Mouse (Mus musculus) CH12.LX (cell line): ENCODE measurements around the gene Lima1. TPM values are rescaled to one million over a fixed set of nuclear protein-coding genes. Genes with fewer than 3 reads are reported as not detected.

Source experiments
- DNase-seq: peaks from one replicate; pipeline ENCODE4 v3.0.0-alpha.2; 2013; ENCODE audit errors: extremely low read depth
- H3K27ac ChIP-seq: 2 replicates; pipeline ENCODE4 v1.5.1; 2012; ENCODE audit warnings: low read depth, mild to moderate bottlenecking, control low read depth, moderate library complexity; ENCODE audit not compliant: insufficient read depth
- H3K27me3 ChIP-seq: replicated peaks from 2 replicates; pipeline ENCODE3; 2012; ENCODE audit warnings: inconsistent platforms
- H3K36me3 ChIP-seq, 2 experiments: replicated peaks in 1 of 2; 2 replicates each; pipeline versions ENCODE3 to v1.6.1; 2012; ENCODE audit warnings: inconsistent platforms in 1 of 2, low read length in 1 of 2, mild to moderate bottlenecking in 1 of 2, mixed read lengths in 1 of 2, moderate library complexity in 1 of 2; ENCODE audit not compliant: control insufficient read depth in 1 of 2, insufficient read depth in 1 of 2
- H3K4me1 ChIP-seq, 2 experiments: 2 replicates each; pipeline ENCODE4 v1.6.1; 2012; ENCODE audit warnings: inconsistent platforms in 1 of 2, moderate library complexity in 1 of 2; ENCODE audit not compliant: insufficient read depth in 2 of 2, control insufficient read depth in 1 of 2
- H3K4me2 ChIP-seq: 2 replicates; pipeline ENCODE4 v1.6.1; 2012; ENCODE audit warnings: low read depth, mild to moderate bottlenecking, control low read depth; ENCODE audit not compliant: poor library complexity, insufficient read depth, severe bottlenecking
- H3K4me3 ChIP-seq, 3 experiments: fragments of 150-350 bp in 1 of 3; sonication (generic) in 1 of 3; replicated peaks in 1 of 3; 2 replicates each; pipeline versions ENCODE3 to v1.5.1; 2011 to 2012; ENCODE audit warnings: low read depth in 2 of 3, low read length in 2 of 3, mild to moderate bottlenecking in 2 of 3, moderate library complexity in 2 of 3, control low read depth in 1 of 3, improper control_type of control experiment in 1 of 3, inconsistent platforms in 1 of 3, mixed read lengths in 1 of 3; ENCODE audit not compliant: poor library complexity in 1 of 3
- H3K79me2 ChIP-seq: replicated peaks from 2 replicates; pipeline ENCODE4 v1.6.1; 2012; ENCODE audit warnings: mild to moderate bottlenecking, moderate library complexity; ENCODE audit not compliant: control insufficient read depth, poor library complexity, insufficient read depth, severe bottlenecking; ENCODE audit errors: extremely low read depth
- H3K9ac ChIP-seq: 2 replicates; pipeline ENCODE4 v1.6.1; 2012; ENCODE audit warnings: low read depth, mild to moderate bottlenecking, control low read depth, moderate library complexity; ENCODE audit not compliant: insufficient read depth
- H3K9me3 ChIP-seq: replicated peaks from 2 replicates; pipeline ENCODE3; 2012; ENCODE audit warnings: low read length, inconsistent platforms, mixed read lengths
- BHLHE40 ChIP-seq: IDR thresholded peaks from 2 replicates; pipeline ENCODE4 v1.6.1; 2011; ENCODE audit warnings: mild to moderate bottlenecking, low read depth, low read length, improper control_type of control experiment
- CHD1 ChIP-seq: IDR thresholded peaks from 2 replicates; pipeline ENCODE4 v1.6.1; 2012; ENCODE audit warnings: low read depth, low read length, improper control_type of control experiment, inconsistent platforms
- CHD2 ChIP-seq: IDR thresholded peaks from 2 replicates; pipeline ENCODE4 v1.6.1; 2011; ENCODE audit warnings: low read length, improper control_type of control experiment
- CTCF ChIP-seq, 2 experiments: IDR thresholded peaks in 1 of 2; conservative IDR thresholded peaks in 1 of 2; 2 replicates each; pipeline ENCODE4 v1.5.1; 2011 to 2012; ENCODE audit warnings: low read depth in 2 of 2, low read length in 2 of 2, improper control_type of control experiment in 1 of 2, inconsistent platforms in 1 of 2, mild to moderate bottlenecking in 1 of 2, moderate library complexity in 1 of 2
- E2F4 ChIP-seq: IDR thresholded peaks from 2 replicates; pipeline ENCODE4 v1.6.1; 2011; ENCODE audit warnings: low read depth, low read length, improper control_type of control experiment; ENCODE audit not compliant: insufficient replicate concordance
- ELF1 ChIP-seq: IDR thresholded peaks from 2 replicates; pipeline ENCODE4 v1.6.1; 2014; ENCODE audit warnings: low read depth, mild to moderate bottlenecking, inconsistent platforms, low read length, improper control_type of control experiment
- EP300 ChIP-seq: IDR thresholded peaks from 2 replicates; pipeline ENCODE4 v1.6.1; 2011; ENCODE audit warnings: low read length, improper control_type of control experiment
- ETS1 ChIP-seq: conservative IDR thresholded peaks from 2 replicates; pipeline ENCODE4 v1.6.1; 2012; ENCODE audit warnings: low read depth, mild to moderate bottlenecking, inconsistent platforms, low read length, improper control_type of control experiment, moderate library complexity
- GABPA ChIP-seq: IDR thresholded peaks from 2 replicates; pipeline ENCODE4 v1.6.1; 2012; ENCODE audit warnings: low read depth, low read length, improper control_type of control experiment, inconsistent platforms; ENCODE audit not compliant: insufficient replicate concordance
- HCFC1 ChIP-seq: IDR thresholded peaks from 2 replicates; pipeline ENCODE4 v1.6.1; 2012; ENCODE audit warnings: low read depth, mild to moderate bottlenecking, inconsistent platforms, low read length, improper control_type of control experiment
- IRF4 ChIP-seq: IDR thresholded peaks from 2 replicates; pipeline ENCODE4 v1.6.1; 2014; ENCODE audit warnings: low read depth, mild to moderate bottlenecking, inconsistent platforms, low read length, improper control_type of control experiment
- JUN ChIP-seq: IDR thresholded peaks from 2 replicates; pipeline ENCODE4 v1.6.1; 2011; ENCODE audit warnings: low read depth, mild to moderate bottlenecking, low read length, improper control_type of control experiment, moderate library complexity; ENCODE audit not compliant: insufficient read depth
- JUND ChIP-seq: conservative IDR thresholded peaks from 2 replicates; pipeline ENCODE4 v1.6.1; 2011; ENCODE audit warnings: low read depth, low read length, improper control_type of control experiment
- KAT2A ChIP-seq: IDR thresholded peaks from 2 replicates; pipeline ENCODE4 v1.6.1; 2012; ENCODE audit warnings: low read length, improper control_type of control experiment, inconsistent platforms; ENCODE audit not compliant: insufficient replicate concordance
- MAFK ChIP-seq: IDR thresholded peaks from 2 replicates; pipeline ENCODE4 v1.6.1; 2011; ENCODE audit warnings: low read length, improper control_type of control experiment; ENCODE audit not compliant: insufficient replicate concordance
- MAX ChIP-seq: IDR thresholded peaks from 2 replicates; pipeline ENCODE4 v1.6.1; 2011; ENCODE audit warnings: low read length, improper control_type of control experiment
- MAZ ChIP-seq: IDR thresholded peaks from 2 replicates; pipeline ENCODE4 v1.6.1; 2012; ENCODE audit warnings: low read depth, mild to moderate bottlenecking, inconsistent platforms, low read length, improper control_type of control experiment, moderate library complexity
- MEF2A ChIP-seq: IDR thresholded peaks from 2 replicates; pipeline ENCODE4 v1.6.1; 2014; ENCODE audit warnings: low read depth, mild to moderate bottlenecking, inconsistent platforms, low read length, improper control_type of control experiment, borderline replicate concordance
- MXI1 ChIP-seq: IDR thresholded peaks from 2 replicates; pipeline ENCODE4 v1.6.1; 2011; ENCODE audit warnings: mild to moderate bottlenecking, low read depth, low read length, improper control_type of control experiment
- MYC ChIP-seq: IDR thresholded peaks from 2 replicates; pipeline ENCODE4 v1.6.1; 2011; ENCODE audit warnings: low read depth, mild to moderate bottlenecking, improper control_type of control experiment, low read length
- NELFE ChIP-seq: IDR thresholded peaks from 2 replicates; pipeline ENCODE4 v1.6.1; 2011; ENCODE audit warnings: low read depth, low read length, improper control_type of control experiment
- NRF1 ChIP-seq: IDR thresholded peaks from 2 replicates; pipeline ENCODE4 v1.6.1; 2014; ENCODE audit warnings: low read depth, mild to moderate bottlenecking, inconsistent platforms, low read length, improper control_type of control experiment, moderate library complexity
- PAX5 ChIP-seq: IDR thresholded peaks from 2 replicates; pipeline ENCODE4 v1.6.1; 2012; ENCODE audit warnings: low read length, inconsistent platforms, mixed read lengths
- POLR2A ChIP-seq: IDR thresholded peaks from 2 replicates; pipeline ENCODE4 v1.6.1; 2011; ENCODE audit warnings: low read depth, mild to moderate bottlenecking, improper control_type of control experiment, low read length
- POLR2AphosphoS2 ChIP-seq: IDR thresholded peaks from 2 replicates; pipeline ENCODE4 v1.6.1; 2011; ENCODE audit warnings: low read depth, low read length, improper control_type of control experiment
- RAD21 ChIP-seq: IDR thresholded peaks from 2 replicates; pipeline ENCODE4 v1.6.1; 2011; ENCODE audit warnings: low read depth, mild to moderate bottlenecking, low read length, improper control_type of control experiment, moderate library complexity
- RCOR1 ChIP-seq: conservative IDR thresholded peaks from 2 replicates; pipeline ENCODE4 v1.6.1; 2012; ENCODE audit warnings: low read depth, mild to moderate bottlenecking, inconsistent platforms, low read length, improper control_type of control experiment
- SIN3A ChIP-seq: IDR thresholded peaks from 2 replicates; pipeline ENCODE4 v1.6.1; 2012; ENCODE audit warnings: low read length, improper control_type of control experiment, inconsistent platforms
- SMC3 ChIP-seq: IDR thresholded peaks from 2 replicates; pipeline ENCODE4 v1.6.1; 2011; ENCODE audit warnings: low read depth, low read length, improper control_type of control experiment
- TBP ChIP-seq: conservative IDR thresholded peaks from 2 replicates; pipeline ENCODE4 v1.6.1; 2011; ENCODE audit warnings: low read depth, low read length, improper control_type of control experiment
- TCF12 ChIP-seq: IDR thresholded peaks from 2 replicates; pipeline ENCODE4 v1.6.1; 2014; ENCODE audit warnings: low read depth, mild to moderate bottlenecking, inconsistent platforms, low read length, improper control_type of control experiment
- UBTF ChIP-seq: IDR thresholded peaks from 2 replicates; pipeline ENCODE4 v1.6.1; 2012; ENCODE audit warnings: low read depth, mild to moderate bottlenecking, inconsistent platforms, low read length, improper control_type of control experiment, moderate library complexity
- USF1 ChIP-seq: IDR thresholded peaks from 2 replicates; pipeline ENCODE4 v1.6.1; 2014; ENCODE audit warnings: low read depth, mild to moderate bottlenecking, inconsistent platforms, low read length, improper control_type of control experiment
- USF2 ChIP-seq: conservative IDR thresholded peaks from 2 replicates; pipeline ENCODE4 v1.6.1; 2011; ENCODE audit warnings: low read depth, low read length, improper control_type of control experiment
- ZC3H11A ChIP-seq: IDR thresholded peaks from 2 replicates; pipeline ENCODE4 v1.6.1; 2012; ENCODE audit warnings: low read depth, mild to moderate bottlenecking, inconsistent platforms, low read length, improper control_type of control experiment
- ZKSCAN1 ChIP-seq: IDR thresholded peaks from 2 replicates; pipeline ENCODE4 v1.6.1; 2012; ENCODE audit warnings: low read depth, inconsistent platforms, low read length, improper control_type of control experiment, borderline replicate concordance
- ZMIZ1 ChIP-seq: IDR thresholded peaks from 2 replicates; pipeline ENCODE4 v1.6.1; 2012; ENCODE audit warnings: low read depth, mild to moderate bottlenecking, inconsistent platforms, low read length, improper control_type of control experiment
- ZNF384 ChIP-seq: IDR thresholded peaks from 2 replicates; pipeline ENCODE4 v1.6.1; 2012; ENCODE audit warnings: low read depth, low read length, improper control_type of control experiment, inconsistent platforms
- dilution Hi-C: fragments of 300-500 bp; cut with MboI; formaldehyde crosslinking; loops from 2 replicates; pipeline ENCODE4 v1.14.3; 2020; ENCODE audit warnings: low sequenced_read_pairs; ENCODE audit not compliant: extremely low pct_unique_long_range_greater_than_20kb, extremely low pct_ligation_motif_present
- in situ Hi-C: fragments of 300-500 bp; cut with MboI; formaldehyde crosslinking; loops from 3 replicates; pipeline ENCODE4 v1.14.3; 2019; ENCODE audit warnings: low sequenced_read_pairs, low pct_ligation_motif_present, low pct_unique_long_range_greater_than_20kb, mixed read lengths
- polyA plus RNA-seq: library from polyadenylated mRNA; unstranded; fragments of >175 nt; gene quantifications from 2 replicates; pipeline ENCODE4 v1.2.1, GENCODE M21; 2012; ENCODE audit warnings: low read depth; ENCODE audit not compliant: insufficient read length
- total RNA-seq, 2 experiments: library from RNA; depleted of rRNA; stranded (reverse); fragments of 300-350 nt in 1 of 2; fragments of >200 nt in 1 of 2; gene quantifications; 2 replicates each; pipeline ENCODE4 v1.2.3; 2012 to 2014

Gene Lima1
- total RNA-seq (2012; rRNA removed) (16.8 and 18.7 TPM in 2 replicates), total RNA-seq (2014; rRNA removed) (10.0 and 10.3 TPM in 2 replicates), polyA plus RNA-seq (24.4 and 26.9 TPM in 2 replicates)

DNA sequence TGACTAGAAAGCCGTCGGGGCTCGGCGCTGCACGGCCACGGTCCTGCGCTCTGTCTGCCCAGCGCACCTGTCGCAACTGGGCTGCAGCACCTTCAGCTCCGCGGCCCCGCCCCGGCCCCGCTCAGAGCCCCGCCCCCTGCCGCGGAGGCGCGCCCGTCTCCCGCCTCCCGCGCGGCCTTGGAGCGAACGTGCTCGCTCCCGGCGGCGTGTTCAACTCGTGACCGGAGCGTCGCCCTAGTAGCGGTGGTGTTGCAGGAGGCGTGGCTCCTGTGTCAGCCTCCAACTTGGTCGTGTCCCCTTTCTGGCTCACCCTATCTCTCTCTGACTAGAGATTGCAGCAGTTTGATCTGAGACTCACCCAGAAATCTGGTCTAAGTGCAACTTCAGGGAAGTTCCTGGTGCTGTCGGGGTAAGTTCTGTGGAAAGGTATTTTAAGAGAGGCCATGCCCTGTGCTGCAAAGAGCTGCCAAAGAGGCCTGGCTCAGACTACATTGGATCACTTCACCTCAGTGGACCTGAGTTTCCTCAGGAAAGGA lies at the start of gene Lima1:
Gene Lima1 (minus strand): TSS at position 123 of the 536 bp plus-strand sequence.
- H3K27me3 ChIP-seq, result peaks cover 8% of the 10 kb centered on the region
- no peaks in the 10 kb centered on the region for H3K9me3 ChIP-seq
- in situ Hi-C loops, result no loop called here
- H3K4me3 ChIP-seq, result peak within 1 kb of the TSS; percentile 53 to 74 (median 55)
- no peaks in the 10 kb centered on the region for H3K79me2 ChIP-seq
- dilution Hi-C loops, result no loop called here
- peak; percentile 92 for DNase-seq
- H3K27ac ChIP-seq, result no peak within 1 kb of the TSS
- H3K36me3 ChIP-seq, result peaks cover 0 to 2% of the 10 kb centered on the region in 2 experiments
- no peak for TF ChIP-seq JUN
- TF ChIP-seq USF1, result peak; percentile 55
- TF ChIP-seq USF2, result no peak
- no peak for TF ChIP-seq CHD1
- peak; percentile 90 for TF ChIP-seq BHLHE40
- TF ChIP-seq ZNF384, result no peak
- TF ChIP-seq NRF1, result no peak
- TF ChIP-seq TCF12, result no peak
- TF ChIP-seq ETS1, result no peak
- TF ChIP-seq EP300, result no peak
- TF ChIP-seq RAD21, result no peak
- TF ChIP-seq JUND, result no peak
- TF ChIP-seq UBTF, result no peak
- no peak for TF ChIP-seq E2F4
- no peak for TF ChIP-seq TBP
- peak; percentile 45; the same call in 1 of the 2 replicates for TF ChIP-seq SIN3A
- TF ChIP-seq PAX5, result no peak
- TF ChIP-seq MAX, result peak; percentile 68; the same call in 1 of the 2 replicates
- no peak for TF ChIP-seq KAT2A
- no peak for TF ChIP-seq MYC
- no peak for TF ChIP-seq SMC3
- TF ChIP-seq POLR2AphosphoS2, result no peak
- 0 out of 2 replicates have a peak, but pooled peaks have one; percentile 8 for TF ChIP-seq ELF1
- no peak for TF ChIP-seq MAFK
- no peak for TF ChIP-seq MEF2A
- no peak for TF ChIP-seq IRF4
- TF ChIP-seq GABPA, result no peak
- TF ChIP-seq ZMIZ1, result no peak
- TF ChIP-seq ZC3H11A, result no peak
- TF ChIP-seq POLR2A, result peak; percentile 47
- no peak for TF ChIP-seq HCFC1
- no peak for TF ChIP-seq ZKSCAN1
- TF ChIP-seq NELFE, result no peak
- TF ChIP-seq RCOR1, result no peak
- no peak for TF ChIP-seq MAZ
- no peak for TF ChIP-seq CHD2
- TF ChIP-seq MXI1, result no peak
- TF ChIP-seq CTCF (conservative IDR thresholded peaks at IDR 0.05 in 1 of 2, IDR thresholded peaks at IDR 0.05 in 1 of 2; ENCODE audit: low read depth in 2 of 2, low read length in 2 of 2), result no peak
- TF ChIP-seq, all 38 proteins: peak for 6
- Histone ChIP-seq H3K4me1 (peaks cover 3 to 17% of the 10 kb centered on the region in 2 experiments; a peak in 2 of 4 replicates), H3K4me2 (peak within 1 kb of the TSS; percentile 75), H3K9ac (peak within 1 kb of the TSS; percentile 54)
